Mouse (Mus musculus): Measurements from ENCODE around the gene Jak2. TPM values are rescaled to one million over a fixed set of nuclear protein-coding genes. Genes with fewer than 3 reads are reported as not detected.

Gene Jak2
- polyA plus RNA-seq, 1 experiment from 2014 or later = 11.0 TPM

DNA sequence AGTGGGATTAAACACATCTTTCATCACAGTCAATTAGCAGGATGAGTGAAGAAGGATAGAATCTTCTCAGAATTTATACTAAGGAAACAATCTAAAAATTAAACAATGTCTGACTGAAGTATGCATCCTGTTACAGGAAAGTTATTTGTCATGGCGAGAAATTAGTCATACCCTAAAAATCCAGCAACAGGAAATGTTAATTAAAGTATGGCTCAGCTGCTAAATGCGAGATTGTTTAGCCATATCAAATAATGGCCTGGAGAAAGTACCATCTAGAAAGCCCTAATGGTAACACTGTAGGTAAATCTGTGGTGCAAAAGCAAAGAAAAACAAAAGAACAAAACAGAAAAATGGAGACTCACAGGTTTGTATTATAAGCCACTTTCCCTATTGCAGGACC is 22.6 kb upstream of the Jak2 start:
- H3K4me1 ChIP-seq = 0 out of 2 replicates have a peak, but pooled peaks cover under 1% of the 10 kb centered on the region

DNA sequence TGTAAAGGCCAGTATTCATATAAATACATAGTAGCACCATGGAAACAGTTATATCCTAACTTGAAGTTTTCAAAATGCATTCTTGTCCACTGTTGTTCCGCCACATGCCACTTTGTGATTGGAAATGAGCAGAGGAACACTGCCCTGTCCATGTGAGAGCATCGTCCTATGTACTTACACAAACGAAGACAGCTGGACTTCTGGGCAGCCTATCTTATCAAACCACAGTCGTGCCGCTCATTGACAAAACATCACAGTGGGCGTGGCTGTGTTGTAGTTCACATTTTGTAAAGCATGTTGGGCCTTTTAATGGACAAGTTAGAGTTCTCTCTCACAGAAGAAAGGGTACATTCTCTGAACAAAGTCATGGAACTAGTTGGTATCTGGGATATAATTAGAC is 18.9 kb upstream of the Jak2 start:
- Histone ChIP-seq H3K27ac (no peak overlapping the region), H3K4me1 (peaks cover 10% of the 10 kb centered on the region; the same call in 1 of the 2 replicates), H3K36me3 (no peaks in the 10 kb centered on the region), H3K27me3 (no peaks in the 10 kb centered on the region), H3K4me3 (no peak overlapping the region), H3K4me2 (no peak overlapping the region), H3K9ac (no peak overlapping the region), H3K9me3 (no peaks in the 10 kb centered on the region)
- WGBS = 73% methylated on average over 6 of the region's 6 CpGs
- no peak for ATAC-seq (ENCODE audit: insufficient number of reproducible peaks, insufficient read depth, low FRiP score, low TSS enrichment, low read depth)

More for the DNA sequence above, 22.6 kb upstream of the Jak2 start:
- 72% methylated on average over 2 of the region's 2 CpGs for WGBS
- H3K9me3 ChIP-seq = 0 out of 2 replicates have a peak, but pooled peaks cover 5% of the 10 kb centered on the region
- H3K4me2 ChIP-seq = no peak overlapping the region
- H3K36me3 ChIP-seq = no peaks in the 10 kb centered on the region
- no peak overlapping the region for H3K9ac ChIP-seq
- no peak overlapping the region for H3K27ac ChIP-seq
- H3K27me3 ChIP-seq = no peaks in the 10 kb centered on the region
- ATAC-seq (ENCODE audit: insufficient number of reproducible peaks, insufficient read depth, low FRiP score, low TSS enrichment, low read depth) = no peak
- no peak overlapping the region for H3K4me3 ChIP-seq

DNA sequence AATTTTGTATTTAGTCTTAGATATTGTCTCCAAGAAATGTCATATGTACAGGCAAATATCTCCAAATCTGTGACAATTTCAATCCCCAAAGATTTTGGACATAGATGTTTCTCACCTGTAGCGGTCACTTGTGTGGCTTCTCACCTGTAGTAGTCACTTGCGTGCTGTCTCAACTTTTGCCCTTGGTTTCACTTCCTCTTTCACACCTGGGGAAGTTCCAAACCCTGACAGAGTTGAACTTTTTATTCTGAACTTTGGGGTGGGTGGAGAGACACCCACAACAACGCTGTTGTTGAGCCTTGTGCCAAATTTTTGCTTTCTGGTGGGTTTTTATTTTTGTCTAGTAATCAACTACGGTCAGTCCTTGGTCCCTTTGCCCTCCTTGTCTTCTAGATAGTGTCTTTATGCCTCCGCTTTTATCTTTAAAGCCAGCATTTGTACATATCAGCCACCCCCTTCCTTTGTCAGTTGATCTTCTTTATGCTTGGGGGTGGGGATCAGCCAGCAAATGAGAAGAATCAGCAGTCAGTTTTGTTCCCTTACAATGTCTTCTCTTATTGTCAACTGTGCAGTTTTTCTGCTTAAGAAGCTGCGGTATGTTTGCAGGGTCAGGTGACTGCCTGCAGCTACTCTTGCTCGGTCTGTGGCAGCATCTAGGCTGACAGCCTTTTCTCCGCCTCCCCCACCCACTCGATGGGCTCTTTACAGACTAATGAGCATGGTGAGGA is 14.8 kb upstream of the Jak2 start:
- H3K27me3 ChIP-seq = no peaks in the 10 kb centered on the region
- no peak overlapping the region; the same call in 1 of the 2 replicates for H3K4me2 ChIP-seq
- peaks cover 10% of the 10 kb centered on the region for H3K4me1 ChIP-seq
- H3K27ac ChIP-seq = no peak overlapping the region
- 44% methylated on average over 9 of the region's 9 CpGs for WGBS
- H3K9me3 ChIP-seq = no peaks in the 10 kb centered on the region
- no peak overlapping the region for H3K4me3 ChIP-seq
- no peak overlapping the region for H3K9ac ChIP-seq
- no peaks in the 10 kb centered on the region for H3K36me3 ChIP-seq
- no peak for ATAC-seq (ENCODE audit: insufficient number of reproducible peaks, insufficient read depth, low FRiP score, low TSS enrichment, low read depth)

DNA sequence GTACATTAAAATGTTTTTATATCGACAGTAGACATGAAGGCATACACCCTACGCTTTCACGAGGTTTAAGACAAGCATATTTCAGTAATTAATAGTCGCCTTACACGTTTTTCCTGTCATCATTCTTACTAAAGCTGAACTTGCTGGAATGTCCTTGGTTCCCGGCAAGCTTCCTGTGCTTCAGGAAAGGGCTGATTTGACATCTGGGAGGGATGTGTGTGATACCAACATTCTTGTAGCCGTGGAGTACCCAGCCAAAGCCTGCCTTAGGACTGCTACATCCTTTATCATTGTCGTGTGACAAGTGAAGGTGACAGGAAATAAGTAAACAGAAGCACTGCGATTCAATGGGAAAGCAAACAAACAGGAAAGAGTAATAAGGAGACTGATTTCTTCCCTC is 13.5 kb upstream of the Jak2 start:
- H3K27ac ChIP-seq = no peak overlapping the region
- 28% methylated on average over 9 of the region's 9 CpGs for WGBS
- H3K27me3 ChIP-seq = no peaks in the 10 kb centered on the region
- H3K4me2 ChIP-seq = no peak overlapping the region
- no peaks in the 10 kb centered on the region for H3K36me3 ChIP-seq
- ATAC-seq (ENCODE audit: insufficient number of reproducible peaks, insufficient read depth, low FRiP score, low TSS enrichment, low read depth) = no peak
- no peak overlapping the region for H3K9ac ChIP-seq
- no peaks in the 10 kb centered on the region for H3K9me3 ChIP-seq
- peaks cover 10% of the 10 kb centered on the region for H3K4me1 ChIP-seq
- H3K4me3 ChIP-seq = no peak overlapping the region

DNA sequence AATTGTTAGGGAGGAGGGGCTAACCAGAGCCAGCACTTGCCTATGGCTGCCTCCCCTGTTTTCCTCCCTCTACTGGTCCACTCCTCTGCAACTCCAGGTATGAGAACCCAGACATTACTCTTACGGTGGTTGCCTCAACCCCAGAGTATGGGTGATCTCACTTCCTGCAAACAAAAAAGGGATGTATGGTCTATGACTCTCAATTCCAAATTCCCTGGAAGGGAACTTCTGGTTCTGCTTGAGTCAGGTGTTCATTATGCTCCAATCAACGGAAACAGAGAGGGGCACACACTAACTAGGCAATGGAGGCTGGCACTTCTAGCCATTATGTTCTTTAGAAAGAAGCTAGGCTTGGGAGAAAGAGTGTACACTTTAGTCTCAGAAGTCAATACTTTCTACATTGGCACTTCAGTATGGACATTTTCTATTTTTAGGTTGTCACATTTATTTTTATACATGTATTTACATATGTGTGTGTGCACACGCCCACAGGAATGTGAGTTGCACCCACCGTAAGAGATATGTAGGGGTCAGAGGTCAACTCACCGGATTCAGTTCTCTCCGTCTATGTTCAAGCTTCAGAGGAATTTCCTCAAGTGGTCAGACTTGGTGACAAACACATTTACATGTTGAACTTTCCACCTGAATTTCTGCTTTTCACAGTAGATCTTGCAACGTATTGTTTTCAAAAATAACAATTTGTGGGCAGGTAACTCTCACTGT is 12.0 kb upstream of the Jak2 start:
- Histone ChIP-seq H3K4me2 (no peak overlapping the region), H3K27ac (no peak overlapping the region), H3K4me1 (peaks cover 7% of the 10 kb centered on the region), H3K9ac (no peak overlapping the region), H3K9me3 (no peaks in the 10 kb centered on the region), H3K27me3 (no peaks in the 10 kb centered on the region), H3K36me3 (no peaks in the 10 kb centered on the region), H3K4me3 (no peak overlapping the region)
- 74% methylated on average over 7 of the region's 7 CpGs for WGBS
- ATAC-seq (ENCODE audit: insufficient number of reproducible peaks, insufficient read depth, low FRiP score, low TSS enrichment, low read depth) = no peak

DNA sequence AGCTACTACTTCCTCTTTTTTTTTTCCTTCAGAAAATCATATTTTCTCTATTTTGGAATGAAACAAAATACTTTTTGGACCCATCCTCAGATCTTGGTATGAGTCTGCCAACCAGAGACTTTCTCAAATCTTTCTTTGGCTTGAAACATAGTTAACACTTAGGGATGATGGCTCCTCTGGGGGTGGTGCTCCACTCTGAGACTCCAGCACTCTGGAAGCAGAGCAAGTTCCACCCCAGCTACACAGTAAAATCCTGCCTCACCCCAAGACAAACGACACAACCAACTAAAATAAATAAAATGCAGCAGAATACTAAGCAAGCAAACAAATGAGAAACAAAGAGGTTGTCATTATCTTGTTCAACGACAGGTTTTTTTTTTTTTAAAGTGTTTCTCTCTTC is 11.0 kb upstream of the Jak2 start:
- peaks cover 7% of the 10 kb centered on the region for H3K4me1 ChIP-seq
- H3K4me3 ChIP-seq = no peak overlapping the region
- H3K36me3 ChIP-seq = no peaks in the 10 kb centered on the region
- WGBS = 69% methylated on average over 2 of the region's 2 CpGs
- H3K27me3 ChIP-seq = no peaks in the 10 kb centered on the region
- no peak overlapping the region for H3K9ac ChIP-seq
- H3K27ac ChIP-seq = no peak overlapping the region
- ATAC-seq (ENCODE audit: insufficient number of reproducible peaks, insufficient read depth, low FRiP score, low TSS enrichment, low read depth) = no peak
- no peak overlapping the region for H3K4me2 ChIP-seq
- H3K9me3 ChIP-seq = no peaks in the 10 kb centered on the region

DNA sequence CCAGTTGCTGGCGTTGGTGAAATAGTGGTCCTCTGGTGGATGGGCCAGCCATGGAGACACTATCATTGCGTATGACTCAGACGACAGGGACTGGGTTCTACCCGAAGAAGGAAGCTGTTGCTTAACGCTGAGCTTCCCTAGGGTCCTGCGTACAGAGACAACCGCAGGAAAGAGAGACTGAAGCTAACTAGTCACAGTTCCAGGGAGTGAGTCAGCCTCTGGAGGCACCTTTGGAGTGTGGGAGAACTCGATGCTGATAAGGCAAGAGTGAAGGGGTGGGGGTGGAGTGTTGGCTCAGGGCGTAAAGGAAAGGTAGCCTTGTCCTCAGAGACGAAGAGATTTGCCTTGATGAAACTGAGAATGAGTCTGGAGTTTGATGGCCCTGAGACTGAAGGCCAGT is 10.0 kb upstream of the Jak2 start:
- Histone ChIP-seq H3K27ac (no peak overlapping the region), H3K9ac (no peak overlapping the region), H3K9me3 (0 out of 2 replicates have a peak, but pooled peaks cover 6% of the 10 kb centered on the region), H3K4me2 (no peak overlapping the region), H3K4me3 (no peak overlapping the region), H3K27me3 (no peaks in the 10 kb centered on the region), H3K4me1 (peaks cover 6% of the 10 kb centered on the region), H3K36me3 (no peaks in the 10 kb centered on the region)
- 72% methylated on average over 10 of the region's 10 CpGs for WGBS
- no peak for ATAC-seq (ENCODE audit: insufficient number of reproducible peaks, insufficient read depth, low FRiP score, low TSS enrichment, low read depth)

DNA sequence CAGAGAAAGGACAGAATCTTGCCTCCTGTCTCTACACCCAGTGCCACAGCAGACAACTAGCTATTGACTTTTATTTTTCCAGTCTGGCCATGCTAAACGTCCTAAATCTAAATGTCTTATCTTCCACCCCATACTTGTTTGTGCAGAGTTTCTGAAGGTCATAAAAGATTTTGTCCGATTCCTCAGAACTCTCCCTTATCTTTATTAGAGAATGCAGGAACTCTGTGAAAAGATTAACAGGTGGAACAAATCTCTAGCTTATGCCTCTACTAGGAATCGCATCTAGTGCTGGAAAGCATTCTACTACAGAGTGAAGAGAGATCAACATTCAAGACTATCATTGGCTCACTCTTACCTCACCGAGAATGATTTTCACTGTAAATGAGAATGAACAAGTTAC is 1.7 kb upstream of the Jak2 start:
- WGBS = 65% methylated on average over 4 of the region's 4 CpGs
- Histone ChIP-seq H3K4me1 (peaks cover 40% of the 10 kb centered on the region), H3K4me2 (peak overlapping the region; percentile 86), H3K27ac (no peak overlapping the region), H3K4me3 (peak overlapping the region; percentile 92), H3K9me3 (0 out of 2 replicates have a peak, but pooled peaks cover 6% of the 10 kb centered on the region), H3K9ac (no peak overlapping the region; the same call in 1 of the 2 replicates), H3K27me3 (no peaks in the 10 kb centered on the region), H3K36me3 (no peaks in the 10 kb centered on the region)
- ATAC-seq (ENCODE audit: insufficient number of reproducible peaks, insufficient read depth, low FRiP score, low TSS enrichment, low read depth) = no peak

DNA sequence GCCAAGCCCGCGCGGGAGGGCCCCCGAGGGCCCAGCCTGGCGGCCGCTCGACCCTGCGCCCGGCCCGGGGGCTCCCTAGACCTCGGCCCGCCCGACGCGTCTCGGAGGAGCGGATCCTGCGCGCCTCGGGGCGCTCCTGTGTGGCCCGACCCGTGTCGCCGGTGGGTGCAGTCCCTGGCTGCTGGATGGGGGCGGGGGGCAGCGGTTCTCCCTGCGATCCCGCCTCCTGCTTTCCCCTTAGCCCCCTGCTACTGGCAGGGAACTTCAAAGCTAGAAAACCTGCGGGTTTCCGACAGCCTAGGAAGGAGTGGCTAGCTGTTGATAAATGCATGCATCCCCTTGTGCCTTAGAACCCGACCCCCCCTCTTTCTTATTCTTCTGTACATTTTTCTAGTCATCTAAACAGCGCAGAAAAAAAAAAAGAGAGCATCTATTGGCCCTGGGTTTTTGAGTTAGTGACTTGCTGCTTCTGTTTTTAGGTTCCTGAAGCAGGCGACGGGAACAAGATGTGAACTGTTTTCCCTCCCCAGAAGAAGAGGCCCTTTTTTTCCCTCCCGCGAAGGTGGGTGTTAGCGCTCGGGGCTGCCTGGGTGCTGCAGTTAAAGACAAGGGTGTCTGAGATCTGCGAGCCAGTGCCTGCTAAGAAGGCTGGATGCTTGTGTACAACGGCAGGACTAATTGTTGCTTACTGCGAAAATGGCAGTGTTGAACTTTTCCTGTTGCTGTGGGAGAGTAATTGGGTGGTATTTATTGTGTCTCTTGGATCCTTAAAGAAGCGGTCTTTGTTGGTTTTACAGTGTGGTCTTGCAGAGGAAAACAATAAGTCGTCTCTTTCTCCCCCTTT is 552 bp downstream of the Jak2 start:
- Histone ChIP-seq H3K27me3 (no peaks in the 10 kb centered on the region), H3K9ac (peak overlapping the region; percentile 97), H3K4me1 (peaks cover 42% of the 10 kb centered on the region), H3K4me3 (peak overlapping the region; percentile 92), H3K4me2 (peak overlapping the region; percentile 86), H3K36me3 (0 out of 2 replicates have a peak, but pooled peaks cover 3% of the 10 kb centered on the region), H3K9me3 (no peaks in the 10 kb centered on the region), H3K27ac (peak overlapping the region; percentile 97)
- peak; percentile 62; the same call in 1 of the 2 replicates for ATAC-seq (ENCODE audit: insufficient number of reproducible peaks, insufficient read depth, low FRiP score, low TSS enrichment, low read depth)
- WGBS = 2% methylated on average over 38 of the region's 44 CpGs

DNA sequence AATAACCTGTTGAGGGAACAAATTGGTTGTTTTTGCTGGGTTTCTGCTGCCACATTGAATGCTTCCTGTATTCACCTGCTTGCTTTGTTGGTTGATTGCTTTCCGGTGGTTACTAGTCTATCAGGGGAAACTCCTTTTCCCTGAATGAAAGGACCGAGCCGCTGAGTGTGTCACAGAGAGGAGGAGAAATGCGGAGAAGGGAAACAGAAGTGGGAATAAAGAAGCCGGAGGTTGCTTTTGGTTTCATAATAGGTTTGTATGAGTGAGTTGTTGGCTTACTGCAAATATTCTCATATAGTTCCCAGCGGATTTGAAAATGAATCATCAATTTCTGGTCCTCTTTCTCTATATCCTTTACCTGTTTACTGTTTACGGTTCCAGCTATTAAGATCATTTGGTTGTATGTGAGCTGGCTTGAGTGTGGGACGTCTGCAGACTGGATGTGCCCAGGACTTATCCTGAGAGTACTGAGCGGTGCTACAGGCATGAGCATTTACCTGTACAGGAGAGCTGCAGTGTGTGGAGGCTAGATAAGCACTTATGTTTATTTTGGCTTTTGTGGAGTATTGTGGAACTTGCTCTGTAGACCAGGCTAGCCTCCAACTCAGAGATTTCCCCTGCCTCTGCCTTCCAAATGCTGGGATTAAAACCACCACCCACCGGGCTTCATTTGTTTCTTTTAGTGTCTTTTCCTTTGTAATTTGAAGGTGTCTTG is 1.4 kb downstream of the Jak2 start:
- H3K36me3 ChIP-seq = 0 out of 2 replicates have a peak, but pooled peaks cover 3% of the 10 kb centered on the region
- no peaks in the 10 kb centered on the region for H3K9me3 ChIP-seq
- H3K4me2 ChIP-seq = peak overlapping the region; percentile 86
- peak overlapping the region; percentile 92 for H3K4me3 ChIP-seq
- H3K9ac ChIP-seq = peak overlapping the region; percentile 97
- 22% methylated on average over 10 of the region's 10 CpGs for WGBS
- ATAC-seq (ENCODE audit: insufficient number of reproducible peaks, insufficient read depth, low FRiP score, low TSS enrichment, low read depth) = no peak
- H3K27ac ChIP-seq = no peak overlapping the region
- no peaks in the 10 kb centered on the region for H3K27me3 ChIP-seq
- H3K4me1 ChIP-seq = peaks cover 42% of the 10 kb centered on the region

DNA sequence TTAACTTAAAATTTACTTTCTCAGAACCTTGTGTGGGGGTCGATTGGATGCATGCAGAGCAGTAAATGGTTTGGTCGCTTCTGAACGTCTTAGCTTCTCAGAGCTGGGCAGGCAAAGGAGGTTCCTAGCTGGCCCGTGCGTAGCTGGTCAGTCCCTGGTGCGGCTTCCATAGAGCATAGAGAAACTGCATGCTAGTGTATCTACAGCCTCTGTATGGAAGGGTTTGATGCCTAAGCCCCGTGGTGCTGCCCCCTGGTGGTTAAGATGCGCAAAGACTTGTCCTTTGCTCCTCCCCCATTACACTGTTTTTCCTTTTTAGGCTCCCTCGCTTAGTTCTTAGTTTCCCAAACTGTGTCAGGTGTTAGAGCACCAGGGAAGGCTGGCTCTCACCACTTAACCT is 2.1 kb downstream of the Jak2 start:
- Histone ChIP-seq H3K9me3 (no peaks in the 10 kb centered on the region), H3K4me1 (peaks cover 39% of the 10 kb centered on the region), H3K36me3 (0 out of 2 replicates have a peak, but pooled peaks cover 3% of the 10 kb centered on the region), H3K9ac (peak overlapping the region; percentile 55), H3K4me3 (peak overlapping the region; percentile 92), H3K4me2 (peak overlapping the region; percentile 86), H3K27ac (no peak overlapping the region), H3K27me3 (no peaks in the 10 kb centered on the region)
- no peak for ATAC-seq (ENCODE audit: insufficient number of reproducible peaks, insufficient read depth, low FRiP score, low TSS enrichment, low read depth)
- WGBS = 2% methylated on average over 9 of the region's 9 CpGs

Data from embryonic facial prominence, embryonic 13.5 days (tissue).